Mouse (Mus musculus) liver, adult (tissue): Measurements from ENCODE around the gene Rlf.
A peak's percentile ranks its signal among the peaks of the same experiment; 100 is the strongest.

Experiments
- GATA4 ChIP-seq: IDR thresholded peaks from 2 replicates; pipeline ENCODE4 v1.6.1; 2014; ENCODE audit warnings: mild to moderate bottlenecking, low read length; ENCODE audit not compliant: insufficient replicate concordance

The Rlf gene

DNA sequence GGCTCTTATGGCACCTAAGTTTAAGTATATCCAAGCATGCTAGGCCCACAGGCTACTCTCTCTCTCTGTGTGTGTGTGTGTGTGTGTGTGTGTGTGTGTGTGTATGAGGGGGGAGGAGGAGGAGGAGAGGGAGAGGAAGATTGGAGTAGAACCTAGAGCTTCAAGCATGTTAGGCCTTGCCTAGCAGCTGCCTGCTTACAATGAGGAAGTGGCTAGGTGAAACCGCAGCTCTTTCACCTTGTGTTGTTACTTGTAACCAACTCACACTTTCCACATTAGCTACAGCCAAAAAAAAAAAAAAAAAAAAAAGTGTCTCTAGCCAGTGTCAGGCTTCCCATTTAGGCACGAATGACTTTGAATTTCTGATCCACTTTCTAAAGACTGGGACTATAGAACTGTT is 18.7 kb downstream of the Rlf start:
- no peak for TF ChIP-seq GATA4

DNA sequence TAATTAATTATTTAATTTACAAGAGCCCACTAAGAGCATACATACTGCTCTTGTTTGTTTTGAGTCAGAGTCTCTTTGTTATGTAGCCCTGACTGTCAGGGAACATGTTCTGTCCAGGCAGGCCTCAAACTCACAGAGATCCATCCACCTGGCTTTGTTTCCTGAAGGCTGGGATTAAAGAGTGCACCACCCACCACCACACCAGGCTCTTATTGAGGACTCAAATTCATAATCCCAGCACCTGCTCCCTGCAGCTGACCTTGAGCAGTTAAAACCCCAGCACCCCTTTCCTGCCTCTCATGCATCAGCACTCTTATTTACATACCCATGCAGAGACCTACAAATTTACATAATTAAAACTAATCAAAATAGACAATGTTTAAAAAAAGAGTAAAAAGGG is 20.1 kb downstream of the Rlf start:
- no peak for TF ChIP-seq GATA4

DNA sequence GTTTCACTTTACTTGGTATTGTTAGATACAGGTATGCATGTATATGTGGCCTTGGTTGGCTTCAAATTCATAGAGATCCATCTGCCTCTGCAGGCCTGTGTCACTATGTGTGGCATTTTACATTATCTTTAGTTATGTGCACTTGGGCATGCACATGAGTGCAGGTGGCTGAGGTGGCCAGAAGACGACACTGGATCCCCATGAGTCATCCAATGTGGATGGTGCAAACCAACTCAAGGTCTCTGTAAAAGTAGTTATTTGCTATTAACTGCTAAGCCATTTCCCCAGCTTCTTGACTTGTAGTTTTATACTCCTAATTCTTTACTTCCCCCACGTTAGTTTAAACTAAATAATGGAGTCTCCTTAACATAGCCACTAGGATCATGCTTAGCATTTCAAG is 22.6 kb downstream of the Rlf start:
- no peak for TF ChIP-seq GATA4

DNA sequence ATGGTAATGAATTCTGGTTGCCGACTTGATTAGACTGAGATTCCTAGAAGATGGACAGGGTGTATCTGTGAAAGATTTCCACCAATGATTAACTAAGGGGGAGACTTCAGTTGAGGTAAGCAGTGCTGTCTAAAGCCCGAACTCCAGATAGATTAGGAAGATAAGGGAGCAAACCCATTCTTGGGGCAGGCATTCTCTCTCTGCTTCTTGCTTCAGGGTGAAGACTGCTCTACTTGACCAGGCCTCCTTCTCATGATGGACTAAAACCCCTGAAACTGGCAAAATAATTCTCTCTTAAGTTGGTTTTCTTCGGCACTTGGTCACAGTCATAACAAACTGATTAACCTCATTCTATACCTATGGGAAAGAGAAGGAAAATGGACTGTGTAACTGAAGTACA is 25.5 kb downstream of the Rlf start:
- peak; percentile 67; the same call in 1 of the 2 replicates for TF ChIP-seq GATA4

- no peak for TF ChIP-seq GATA4
These were observed 35.2 kb downstream of the Rlf start for GRCm38 (mm10) chr4:121179669-121180068.

GRCm38 (mm10) chr4:121167656-121168055 is 47.2 kb downstream of the Rlf start:
- TF ChIP-seq GATA4, result no peak

DNA sequence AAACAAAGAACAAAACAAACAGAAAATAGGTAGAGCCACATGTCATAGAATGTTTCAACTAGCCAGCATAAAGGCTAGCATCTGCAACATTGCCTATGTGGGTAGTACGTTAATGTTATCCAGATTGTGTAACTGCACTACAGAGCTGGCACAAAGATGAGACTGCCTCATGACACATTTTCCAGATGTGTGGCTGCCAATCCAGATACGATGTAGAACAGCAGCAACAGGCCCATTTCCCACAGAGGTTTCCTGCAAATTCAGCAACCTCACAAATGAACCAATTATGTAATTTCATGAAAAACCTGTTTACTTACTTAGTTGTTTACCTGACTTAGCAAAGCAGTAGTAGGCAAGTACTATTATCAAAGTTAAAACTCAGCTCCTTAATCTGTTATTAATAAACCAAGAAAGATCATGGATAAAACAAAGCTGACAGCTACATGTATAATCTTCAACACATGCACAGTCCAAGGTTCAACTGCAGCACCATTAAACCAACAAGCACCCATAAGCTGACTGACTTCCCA is 51.3 kb downstream of the Rlf start:
- peak; percentile 53; the same call in 1 of the 2 replicates for TF ChIP-seq GATA4

- TF ChIP-seq GATA4, result no peak
These were observed 105.8 kb downstream of the Rlf start, which contains the start of gene Tmco2 for GRCm38 (mm10) chr4:121109126-121109525. Tmco2 (minus strand) TSS chr4:121109226.

DNA sequence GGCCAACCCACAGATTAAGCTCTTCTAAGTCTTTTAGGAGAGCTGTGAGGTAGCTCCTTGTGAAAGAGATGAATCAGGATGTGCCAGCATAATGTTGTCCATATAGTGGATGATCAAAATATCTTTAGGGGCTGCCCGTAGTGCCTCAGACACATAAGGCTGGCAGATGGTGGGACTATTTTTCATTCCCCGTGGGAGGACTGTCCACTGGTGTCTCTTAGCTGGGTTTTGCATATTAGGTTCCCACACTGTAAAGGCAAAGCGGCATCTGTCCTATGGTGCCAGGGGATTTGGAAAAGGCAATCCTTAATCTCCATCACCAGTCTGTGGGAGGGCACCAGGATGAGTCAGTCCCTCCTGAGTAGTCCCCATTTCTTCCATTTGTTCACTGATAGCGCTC is 111.6 kb downstream of the Rlf start:
- TF ChIP-seq GATA4, result no peak

- TF ChIP-seq GATA4, result no peak; the same call in 1 of the 2 replicates
These were observed 117.1 kb downstream of the Rlf start, which contains the start of gene Zmpste24 for GRCm38 (mm10) chr4:121097650-121098378. Zmpste24 (minus strand) TSS chr4:121098241.
